Mouse (Mus musculus) gonadal fat pad, adult 2 months (tissue): Measurements from ENCODE around the gene Gm20388. TPM values are rescaled to one million over a fixed set of nuclear protein-coding genes. Genes with fewer than 3 reads are reported as not detected.

Experiments
- DNase-seq: peaks from one replicate; pipeline ENCODE4 v3.0.0-alpha.2; 2012; ENCODE audit warnings: low read depth
- polyA plus RNA-seq: library from polyadenylated mRNA; depleted of rRNA; stranded (reverse); fragments of >200 nt; gene quantifications from 2 replicates; pipeline ENCODE4 v1.2.3, GENCODE M21; 2012

Gene Gm20388
- polyA plus RNA-seq, 1 experiment, result 119 TPM

DNA sequence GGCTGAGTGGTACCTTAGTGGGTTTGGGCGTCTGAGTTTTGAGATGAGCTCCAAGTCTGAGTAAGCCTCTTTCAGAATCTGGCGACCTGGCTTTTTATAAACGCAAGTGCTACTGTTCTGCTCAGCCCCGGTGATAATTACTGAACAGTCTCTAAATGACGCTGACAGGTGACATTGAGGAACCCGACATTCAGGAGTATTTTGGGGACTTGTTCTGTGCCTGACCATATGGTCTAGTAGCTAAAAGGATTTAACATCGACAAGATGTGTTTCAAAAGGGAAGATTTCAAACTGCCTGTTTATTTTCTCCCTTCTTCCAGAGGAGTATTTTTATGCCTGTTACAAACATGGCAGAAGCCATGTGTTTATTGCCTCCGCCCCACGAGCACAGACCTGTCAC lies 4382.3 kb downstream of the Gm20388 start:
- no peak for DNase-seq

DNA sequence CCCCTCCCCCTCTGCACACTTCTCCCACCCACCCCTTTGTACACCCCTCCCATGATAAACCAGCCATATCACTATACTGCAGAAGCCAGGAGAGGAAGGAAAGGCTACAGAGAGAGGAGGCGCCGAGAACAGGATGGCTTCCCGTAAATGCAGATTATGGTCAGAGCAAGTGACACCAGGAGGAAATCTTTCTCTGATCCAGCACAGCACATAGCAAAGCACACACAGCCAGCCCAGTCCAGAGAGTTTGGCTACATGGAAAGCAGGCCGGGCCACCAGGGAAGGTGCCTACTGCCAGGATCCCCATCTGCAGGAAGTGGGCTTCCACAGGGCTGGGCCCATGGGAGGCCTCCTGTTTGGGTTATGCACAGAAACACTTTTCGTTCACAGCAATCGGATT lies 4383.8 kb downstream of the Gm20388 start:
- DNase-seq, result no peak

DNA sequence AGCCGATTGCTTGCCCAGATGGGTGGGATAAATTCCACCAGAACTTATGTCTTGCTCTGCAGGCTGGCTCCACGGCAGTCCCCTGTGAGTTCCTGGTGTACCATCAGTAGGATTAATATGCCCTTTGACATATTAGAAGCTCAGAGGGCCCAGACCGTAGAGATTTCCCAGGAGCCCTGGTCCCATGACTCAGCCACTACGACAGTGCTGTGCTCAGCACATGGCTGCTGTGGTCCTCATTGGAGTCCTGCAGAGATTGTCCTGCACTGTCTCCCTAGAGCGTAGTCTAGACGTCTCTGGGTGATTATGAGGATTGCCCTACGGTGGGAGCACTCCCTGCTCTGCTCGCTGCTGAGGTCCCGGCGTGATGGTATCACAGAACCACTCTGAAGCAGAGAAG lies 4384.3 kb downstream of the Gm20388 start:
- DNase-seq, result no peak

DNA sequence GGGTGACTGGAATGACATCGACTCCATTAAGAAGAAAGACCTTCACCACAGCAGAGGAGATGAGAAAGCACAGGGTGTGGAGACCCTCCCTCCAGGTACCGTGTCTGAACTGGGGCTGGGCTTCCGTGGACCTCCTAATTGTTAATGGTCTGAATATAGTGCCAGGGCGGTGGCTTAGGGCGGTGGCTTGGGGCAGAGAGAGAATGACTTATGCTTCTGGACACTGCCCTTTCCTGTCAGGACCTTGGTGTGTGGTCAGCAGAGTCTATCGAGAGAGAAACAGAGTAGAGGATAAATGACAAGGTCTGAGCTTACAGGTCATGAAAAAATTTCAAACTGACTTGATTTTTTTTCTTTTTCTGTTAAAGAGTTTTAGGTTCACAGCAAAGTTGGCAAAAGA lies 4384.7 kb downstream of the Gm20388 start:
- no peak for DNase-seq

DNA sequence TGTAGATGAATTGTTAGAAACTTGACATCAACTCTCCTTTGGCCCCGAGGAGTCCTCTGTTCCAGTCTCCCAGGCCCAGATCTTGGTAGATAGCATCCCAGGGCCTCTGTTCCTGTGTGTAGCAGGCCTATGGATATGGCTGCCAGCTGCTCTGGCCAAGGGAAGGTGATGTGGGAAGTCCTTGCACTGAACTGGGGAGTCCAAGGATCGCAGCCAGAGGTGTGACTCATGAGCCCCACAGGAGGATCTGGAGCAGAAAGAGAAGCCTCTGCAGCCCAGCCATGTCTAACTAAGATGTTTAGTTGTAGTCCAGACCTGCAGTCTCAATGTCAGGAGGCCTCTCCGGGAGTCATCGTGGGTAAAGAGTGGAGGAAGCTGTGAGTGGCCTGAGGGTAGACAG lies 4390.9 kb downstream of the Gm20388 start:
- no peak for DNase-seq

DNA sequence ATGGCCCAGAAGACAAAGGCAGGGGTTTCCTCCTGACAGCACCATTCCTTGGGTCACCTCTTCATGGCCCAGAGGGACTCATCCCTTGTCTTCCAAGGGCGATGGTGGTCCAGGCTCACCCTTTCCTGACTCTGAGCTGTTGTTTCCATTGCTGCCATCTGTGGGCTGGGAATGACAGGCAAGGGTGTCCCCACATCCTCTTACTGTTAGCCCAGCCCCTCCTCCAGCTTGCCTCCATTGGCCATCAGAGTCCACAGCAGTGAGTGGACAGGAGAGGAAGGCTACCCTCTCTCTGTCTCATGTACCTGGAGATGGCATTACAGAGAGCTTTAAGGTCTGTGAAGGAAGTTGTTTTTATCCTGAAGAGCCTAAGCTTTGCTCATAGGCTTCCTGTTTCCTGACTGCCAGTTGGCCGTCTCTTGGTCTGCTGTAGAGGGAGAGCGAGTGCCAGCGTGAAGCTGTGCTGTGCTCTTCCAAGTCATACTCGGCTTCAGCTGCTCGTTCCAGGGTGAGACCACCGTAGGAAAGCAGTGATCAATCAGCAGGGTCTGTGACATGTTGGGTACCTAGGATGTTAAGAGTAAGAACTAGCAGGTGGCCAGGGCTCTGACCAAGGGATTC lies 4391.4 kb downstream of the Gm20388 start:
- no peak for DNase-seq

DNA sequence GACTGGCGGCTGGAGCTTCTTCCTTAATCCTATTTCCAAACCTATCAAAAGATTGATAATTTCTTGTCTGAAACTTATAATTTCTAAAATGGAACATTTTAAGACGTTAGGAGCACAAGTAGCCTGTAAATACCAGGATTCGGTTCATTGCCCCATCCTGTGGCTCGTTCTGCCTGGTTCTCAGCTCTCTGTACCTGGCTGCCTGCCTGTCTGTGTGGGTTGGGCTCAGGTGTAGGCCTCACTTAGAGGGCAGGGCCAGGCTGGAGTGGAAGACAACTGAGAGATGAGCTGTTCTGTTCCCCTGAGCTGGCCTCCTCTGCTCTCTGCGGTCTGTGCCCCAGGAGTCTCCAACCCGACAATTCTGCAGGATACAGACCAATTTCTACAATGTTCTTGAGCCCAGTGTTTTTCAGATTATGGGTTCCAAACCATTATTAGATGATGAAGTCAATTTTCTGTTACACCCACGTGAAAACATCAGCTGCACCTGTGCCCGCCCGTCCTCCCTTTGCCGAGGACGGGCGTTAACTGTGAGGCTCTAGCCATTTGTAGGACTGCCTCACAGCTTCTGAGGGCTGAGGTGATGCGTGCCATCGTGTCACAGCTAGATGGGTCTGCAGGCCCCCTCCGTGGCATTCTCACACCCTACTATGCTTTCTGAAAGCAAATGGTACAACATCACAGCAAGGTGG lies 4392.7 kb downstream of the Gm20388 start:
- peak; percentile 55 for DNase-seq

DNA sequence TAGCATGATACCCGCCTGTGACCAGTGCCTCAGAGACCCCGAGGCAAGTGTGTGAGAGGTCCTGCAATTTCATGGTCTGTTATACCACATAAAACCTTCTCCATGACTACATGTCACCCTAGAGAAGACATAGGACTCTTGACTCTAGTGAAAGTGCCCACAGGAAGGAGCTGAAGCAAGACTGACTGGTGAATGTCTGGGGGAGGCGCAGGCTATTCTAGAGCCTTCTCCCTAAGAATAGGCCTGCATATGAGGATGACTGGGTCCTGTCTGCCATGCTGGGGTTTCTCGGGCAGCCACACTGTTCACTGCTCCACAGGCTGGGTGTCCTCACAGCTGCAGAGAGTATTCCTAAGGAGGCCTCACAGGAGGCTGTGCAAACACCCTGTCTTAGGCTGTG lies 4393.5 kb downstream of the Gm20388 start:
- no peak for DNase-seq

DNA sequence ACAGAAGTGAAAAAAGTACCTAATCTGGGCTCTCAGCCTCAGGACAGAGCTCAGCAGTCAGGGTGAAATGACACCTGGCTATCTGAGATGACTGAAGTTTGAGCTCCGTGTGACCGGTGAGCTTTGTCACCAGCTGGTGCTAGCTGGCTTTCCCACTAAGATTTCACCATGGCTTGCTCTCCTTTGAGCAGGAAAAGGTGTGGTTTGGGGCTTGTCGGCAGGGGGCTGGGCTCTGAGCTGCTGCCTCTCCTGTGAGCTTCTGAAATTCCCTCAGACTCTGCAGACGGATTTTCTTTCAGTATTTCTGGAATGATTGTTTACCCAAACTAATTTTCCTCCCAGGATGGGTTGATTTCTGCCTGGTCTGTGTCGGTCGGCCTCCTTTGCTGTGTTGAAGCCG lies 4395.9 kb downstream of the Gm20388 start:
- no peak for DNase-seq

DNA sequence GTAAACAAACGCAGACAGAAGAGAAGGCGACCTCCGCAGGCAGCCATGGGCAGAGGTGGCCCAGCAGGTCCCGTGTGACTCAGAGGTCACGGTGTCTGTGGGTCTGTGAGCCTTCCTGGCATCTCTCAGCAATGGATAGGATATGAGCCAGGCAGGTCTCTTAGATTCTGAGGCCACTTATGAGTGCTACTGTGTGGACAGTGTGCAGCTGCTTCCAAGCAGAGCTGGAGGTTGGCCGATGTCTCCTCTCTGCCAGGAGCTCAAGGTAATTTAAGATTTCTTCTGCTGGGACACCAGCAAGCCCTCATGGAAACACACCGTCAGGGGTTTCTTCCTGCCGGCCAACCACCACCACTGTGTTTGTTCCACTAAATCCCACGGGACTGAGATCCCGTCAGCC lies 4397.1 kb downstream of the Gm20388 start:
- DNase-seq, result no peak

DNA sequence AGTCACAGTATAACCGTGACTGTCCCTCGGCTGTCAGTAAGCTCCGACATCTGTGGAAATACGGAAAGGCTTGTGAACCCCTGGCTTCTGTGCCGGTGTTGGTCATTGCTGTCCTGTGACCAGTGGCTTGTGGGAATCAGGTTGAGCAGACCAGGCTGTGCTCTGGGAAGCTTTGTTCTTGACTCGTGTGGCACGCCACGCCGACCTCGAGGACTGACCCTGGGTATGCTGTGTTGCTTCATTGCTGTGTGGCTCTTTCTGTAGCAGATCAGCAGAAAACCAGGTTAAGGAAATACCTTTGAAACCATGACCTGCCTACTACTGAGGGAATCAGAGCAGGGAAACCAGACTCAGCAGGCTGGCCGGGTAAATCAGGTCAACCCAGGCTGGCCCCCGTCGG lies 4399.9 kb downstream of the Gm20388 start:
- DNase-seq, result no peak

DNA sequence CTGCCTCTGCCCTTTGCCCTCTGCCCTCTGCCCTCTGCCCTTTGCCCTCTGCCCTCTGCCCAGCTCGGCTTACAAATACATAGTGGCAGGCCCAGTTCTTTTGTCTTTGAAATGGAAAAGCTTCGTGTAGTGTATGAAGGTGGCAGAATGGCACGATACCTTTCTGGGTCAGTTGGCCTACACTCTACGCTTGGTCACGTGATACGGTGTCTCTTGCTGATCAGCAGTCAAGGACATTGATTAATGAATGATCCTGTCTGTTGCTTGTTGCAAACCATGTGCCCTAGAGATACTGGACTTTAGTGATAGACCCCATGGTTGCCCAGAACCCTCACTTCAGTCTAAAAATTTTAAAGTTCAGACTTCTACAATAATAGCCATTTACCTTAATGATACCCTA lies 4400.5 kb downstream of the Gm20388 start:
- DNase-seq, result no peak

DNA sequence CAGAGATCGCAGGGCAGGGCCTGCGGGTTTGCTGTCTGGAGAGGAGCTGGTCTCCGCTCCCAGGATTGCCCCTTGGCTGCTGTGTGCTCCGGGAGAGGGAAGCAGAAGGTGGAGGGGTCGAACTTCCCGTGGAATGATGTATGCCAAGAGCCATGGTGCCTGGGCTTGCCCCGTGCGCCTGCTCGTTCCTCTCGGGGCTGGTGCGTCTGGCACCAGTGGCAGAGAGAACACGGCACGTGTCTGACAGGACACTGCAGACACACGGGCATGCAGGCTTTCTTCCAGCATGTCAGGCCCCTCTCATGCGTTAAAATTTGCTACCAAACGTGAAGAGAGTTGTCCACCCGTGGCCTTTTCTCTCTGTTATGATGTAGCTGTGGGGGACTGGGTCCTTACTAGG lies 4401.1 kb downstream of the Gm20388 start:
- DNase-seq, result no peak

DNA sequence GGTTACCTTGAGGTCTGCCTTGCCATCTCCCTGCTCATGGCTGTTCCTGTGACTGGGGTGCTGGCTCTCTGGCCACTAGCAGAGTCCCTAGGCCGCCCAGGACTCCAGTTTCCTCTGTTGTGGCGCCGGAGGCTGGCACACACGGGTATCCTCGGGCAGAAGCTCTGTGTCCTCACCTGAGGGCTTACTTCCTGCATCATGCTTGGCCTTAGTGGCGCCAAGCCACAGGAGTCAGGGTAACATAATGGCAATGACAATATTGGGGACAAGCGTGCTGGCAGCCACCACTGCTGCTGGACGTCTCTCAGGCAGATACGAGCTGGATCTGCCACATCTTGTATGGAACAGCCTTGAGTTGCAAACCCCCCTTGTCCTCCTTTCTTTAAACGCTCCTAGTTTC lies 4401.6 kb downstream of the Gm20388 start:
- DNase-seq, result no peak

DNA sequence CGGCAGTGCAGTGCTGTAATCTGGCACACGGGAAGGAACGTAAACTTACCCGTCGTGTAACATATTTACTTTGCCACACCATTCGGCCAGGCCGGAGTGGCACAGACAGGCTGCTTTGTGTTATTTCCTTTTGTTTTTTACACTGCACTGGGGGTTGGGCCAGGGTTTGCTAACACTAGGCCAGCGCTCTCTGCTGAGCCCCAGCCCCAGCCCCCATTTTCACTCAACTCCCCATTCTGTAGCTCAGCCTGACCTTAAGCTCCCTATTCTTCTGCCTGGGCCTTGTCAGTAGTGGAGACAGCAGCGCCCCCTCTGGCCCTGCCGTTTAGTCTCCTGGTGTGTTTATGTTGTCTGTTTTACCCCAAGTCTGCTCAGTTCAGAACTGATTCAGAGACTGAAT lies 4404.2 kb downstream of the Gm20388 start:
- no peak for DNase-seq

DNA sequence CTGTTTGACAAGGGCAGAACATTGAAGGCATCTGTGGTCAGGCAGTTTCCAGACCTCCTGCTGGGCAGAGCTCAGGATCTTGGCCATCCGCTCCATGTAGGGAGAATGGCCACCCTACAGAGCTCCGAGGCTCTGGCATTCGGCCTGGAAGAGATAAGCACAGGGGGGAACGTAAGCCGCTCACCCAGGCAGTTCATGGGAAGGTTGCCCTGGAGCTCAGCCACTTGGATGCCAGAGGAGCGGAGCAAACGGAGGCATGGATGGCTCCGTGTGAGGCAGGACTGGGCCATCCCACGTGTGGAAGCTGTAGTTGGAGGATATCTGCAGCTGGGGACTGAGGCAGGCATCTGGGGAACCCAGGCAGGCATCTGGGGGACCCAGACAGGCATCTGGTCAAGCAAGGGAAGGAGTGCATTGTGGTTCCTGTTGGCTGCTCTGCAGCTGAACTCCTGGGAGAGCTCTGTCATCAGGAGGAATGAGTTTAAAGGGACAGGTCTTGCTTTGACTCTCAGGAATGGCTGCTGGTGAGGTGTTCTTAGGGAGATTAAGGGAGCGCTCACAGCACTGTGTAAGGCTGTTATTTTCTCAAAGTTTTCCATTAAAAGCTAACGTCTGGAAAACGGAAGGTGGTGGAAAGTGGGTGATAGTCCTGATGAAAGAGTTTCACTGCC lies 4406.0 kb downstream of the Gm20388 start:
- DNase-seq, result no peak

DNA sequence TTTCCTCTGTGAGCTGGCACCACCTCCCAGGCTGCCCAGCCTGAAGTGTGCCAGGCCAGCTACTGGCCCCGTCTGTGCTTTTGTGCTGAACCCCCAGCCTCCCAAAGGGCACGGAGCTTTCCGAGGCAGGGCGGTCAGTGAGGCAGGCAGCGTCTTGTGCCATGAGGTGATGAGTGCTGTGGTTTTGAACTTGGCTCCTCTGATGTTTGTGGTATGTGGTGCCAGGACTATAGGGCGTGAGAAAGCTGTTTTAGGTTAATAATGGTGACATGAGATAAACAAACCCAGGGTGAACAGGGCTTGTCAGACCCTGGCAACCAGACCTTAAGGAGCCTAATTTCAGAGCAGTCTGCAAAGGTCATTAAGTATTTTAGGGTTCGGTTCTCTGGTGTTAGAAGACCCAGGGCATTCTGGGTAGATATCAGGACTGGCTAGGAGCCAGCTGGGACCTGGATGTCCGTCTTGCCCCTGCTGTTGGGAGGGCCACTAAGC lies 4406.6 kb downstream of the Gm20388 start:
- no peak for DNase-seq

DNA sequence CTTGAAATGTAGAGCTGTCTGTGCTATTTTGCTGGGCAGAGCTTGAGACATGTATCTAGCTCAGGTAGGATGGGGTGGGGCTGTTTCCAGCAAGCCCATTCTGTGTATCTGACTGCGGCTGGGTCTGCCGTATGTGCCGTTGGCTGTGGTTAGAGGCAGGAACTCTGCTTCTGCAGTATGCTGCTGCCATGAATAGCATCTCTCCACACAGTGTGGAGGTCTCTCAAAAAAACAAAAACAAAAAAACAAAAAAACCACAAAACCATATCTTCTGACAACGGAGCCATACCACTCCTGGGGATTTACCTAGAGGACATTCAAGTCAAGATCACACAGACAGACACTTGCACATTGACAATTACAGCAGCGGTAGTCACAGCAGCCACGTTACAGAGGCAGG lies 4407.2 kb downstream of the Gm20388 start:
- DNase-seq, result no peak

DNA sequence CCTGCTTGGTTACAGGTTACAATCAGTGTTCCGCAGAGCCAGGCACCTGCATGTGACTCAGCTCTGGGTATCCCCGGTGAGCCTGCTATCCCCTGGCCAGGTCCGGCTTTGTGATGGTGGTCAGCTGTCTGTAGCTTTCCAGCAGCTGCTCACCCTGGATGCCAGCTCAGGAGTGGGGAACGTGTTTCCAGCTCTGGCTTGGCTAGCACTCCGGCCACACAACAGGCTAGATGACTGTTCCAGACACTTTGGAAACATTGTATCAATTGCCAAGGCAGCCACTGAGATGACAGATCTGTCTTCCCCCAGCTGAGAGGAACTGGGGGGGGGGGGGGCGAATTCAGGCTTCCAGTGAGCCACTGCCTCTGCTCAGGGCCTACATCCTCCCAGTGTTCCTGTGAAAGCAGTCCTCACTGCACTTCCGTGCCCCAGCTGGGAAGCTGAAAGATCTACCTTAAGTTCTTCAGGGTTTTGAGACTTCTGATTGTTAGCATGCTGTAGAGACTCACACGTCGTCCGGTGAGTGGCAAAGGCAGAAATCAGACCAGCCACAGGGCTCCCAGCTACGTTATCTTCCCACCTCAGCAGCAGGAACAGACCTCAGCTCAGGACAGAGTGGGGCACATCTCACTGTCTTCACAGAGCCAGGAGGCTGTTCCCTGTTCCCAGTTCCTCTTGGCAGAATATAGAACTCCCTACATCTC lies 4408.1 kb downstream of the Gm20388 start:
- no peak for DNase-seq

DNA sequence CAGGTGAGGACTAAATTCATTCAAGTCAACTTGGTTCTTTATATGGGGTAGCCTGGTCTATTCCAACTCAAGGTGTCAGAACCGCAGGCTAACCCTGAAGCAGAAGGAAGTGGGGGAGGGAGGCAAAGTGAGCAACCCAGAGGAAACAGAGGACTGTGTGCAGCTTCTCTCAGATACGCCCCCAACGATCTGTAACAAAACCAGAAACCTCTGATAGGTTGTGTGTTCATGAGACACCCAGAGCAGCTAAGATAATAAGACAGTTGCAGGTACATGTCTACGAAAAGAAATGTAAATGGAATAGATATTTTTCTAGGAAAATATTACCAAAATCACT lies 4408.6 kb downstream of the Gm20388 start:
- no peak for DNase-seq

DNA sequence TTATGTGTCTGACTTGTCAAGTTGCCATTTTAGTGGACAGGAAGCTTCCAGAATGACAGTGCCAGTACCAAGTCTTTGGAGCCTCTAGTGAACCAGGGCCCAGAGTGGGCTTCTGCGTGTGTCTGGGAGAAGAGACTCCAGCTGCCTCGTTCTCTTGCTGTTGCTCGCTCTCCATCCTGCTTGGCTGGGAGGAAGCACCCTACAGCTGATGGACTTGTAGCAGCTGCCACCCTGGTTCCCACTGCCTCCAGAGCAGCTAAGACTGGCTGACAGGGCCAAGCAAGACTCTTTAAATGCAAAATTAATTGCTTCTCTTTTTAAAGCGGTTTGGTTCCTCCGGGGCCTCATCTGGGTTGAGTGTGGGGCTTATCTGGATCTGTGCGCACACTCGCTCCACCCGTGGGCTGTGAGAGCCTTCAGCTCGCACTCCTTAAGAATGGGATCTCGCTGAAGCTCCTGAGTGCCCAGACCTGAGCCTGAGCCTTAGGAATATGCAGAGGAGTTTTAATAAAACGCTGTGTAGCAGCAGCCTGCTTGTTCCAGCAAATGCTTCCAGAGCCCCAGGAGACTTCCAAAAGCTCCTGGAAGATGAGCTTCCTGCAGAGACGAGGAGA lies 4410.7 kb downstream of the Gm20388 start:
- DNase-seq, result no peak

DNA sequence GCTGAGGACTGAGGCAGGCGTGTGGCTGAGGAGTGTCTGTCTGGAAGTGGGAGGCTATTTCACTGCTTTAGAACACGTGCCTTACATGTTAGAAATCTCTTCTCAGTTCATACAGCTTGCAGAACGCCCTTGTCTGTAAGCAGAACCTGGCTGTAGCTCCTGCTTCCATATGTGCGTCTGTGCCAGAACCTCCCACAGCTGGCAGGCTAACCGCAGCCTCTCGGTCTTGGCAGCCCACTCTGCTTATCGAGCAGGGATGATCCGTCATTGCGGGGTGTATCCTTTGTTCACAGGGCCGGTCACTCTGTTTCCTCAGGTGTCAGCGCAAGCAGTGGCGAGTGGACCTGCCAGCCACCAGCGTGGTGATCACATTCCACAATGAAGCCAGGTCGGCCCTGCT lies 4412.7 kb downstream of the Gm20388 start:
- no peak for DNase-seq
